Mouse (Mus musculus): ENCODE data around the gene Wwox. TPM values are rescaled to one million over a fixed set of nuclear protein-coding genes. Genes with fewer than 3 reads are reported as not detected.

Wwox gene
- total RNA-seq, 2 experiments from 2014 or later: 14.2 to 14.3 TPM

DNA sequence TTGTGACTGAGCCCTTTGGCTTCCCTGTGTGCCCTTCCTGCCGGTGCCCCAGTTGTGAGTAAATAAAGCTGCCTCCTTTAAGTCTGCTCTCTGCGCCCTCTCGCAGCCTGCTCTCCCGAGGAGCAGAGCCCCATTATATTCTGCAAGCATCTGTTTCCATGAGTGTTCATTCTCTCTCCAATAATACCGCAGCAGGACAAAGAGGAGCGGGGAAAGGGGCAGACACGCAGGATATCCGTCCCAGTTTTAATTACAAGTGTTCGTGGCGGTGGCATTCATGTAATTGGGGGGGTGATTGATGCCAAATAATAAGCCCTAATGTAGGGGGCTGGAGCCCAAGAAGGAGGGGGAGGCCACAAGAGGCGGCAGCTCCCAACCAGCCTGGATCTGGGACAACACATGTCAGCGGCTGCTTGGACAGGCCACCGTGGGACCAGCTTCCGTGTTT is 734.2 kb downstream of the Wwox start:
- TF ChIP-seq CTCF (conservative IDR thresholded peaks at IDR 0.05): no peak
- no peak for DNase-seq (ENCODE audit: low spot score in 2 of 2)
- no peak overlapping the region for H3K27ac ChIP-seq
- no peak overlapping the region for H3K4me3 ChIP-seq

DNA sequence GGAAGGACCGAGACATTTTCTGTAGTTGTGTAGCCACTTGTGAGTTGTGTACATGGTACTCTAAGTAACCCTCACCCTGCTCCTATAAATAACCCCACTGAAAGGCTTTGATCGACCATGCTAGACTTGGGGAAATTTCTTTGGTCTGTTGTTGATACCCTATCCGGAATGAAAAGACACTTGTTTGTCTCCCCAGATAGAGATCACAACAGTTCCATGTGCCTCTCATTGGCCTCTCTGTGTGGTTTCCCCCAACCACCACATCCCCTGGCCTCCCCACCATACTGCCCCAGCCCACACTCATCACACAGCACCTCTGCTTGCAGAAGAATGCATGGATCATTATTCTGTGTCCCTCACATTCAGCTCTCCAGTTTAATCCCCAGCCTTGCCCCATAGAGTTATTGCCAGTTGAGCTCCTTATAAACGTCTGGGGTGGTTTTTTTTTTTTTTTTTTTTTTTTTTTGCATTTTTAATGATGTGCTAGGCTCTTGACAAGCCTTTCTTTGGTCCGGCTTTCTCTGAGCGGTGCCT is 746.0 kb downstream of the Wwox start:
- no peak overlapping the region for H3K27ac ChIP-seq
- no peak for TF ChIP-seq CTCF (conservative IDR thresholded peaks at IDR 0.05)
- no peak for DNase-seq (ENCODE audit: low spot score in 2 of 2)
- no peak overlapping the region for H3K4me3 ChIP-seq

DNA sequence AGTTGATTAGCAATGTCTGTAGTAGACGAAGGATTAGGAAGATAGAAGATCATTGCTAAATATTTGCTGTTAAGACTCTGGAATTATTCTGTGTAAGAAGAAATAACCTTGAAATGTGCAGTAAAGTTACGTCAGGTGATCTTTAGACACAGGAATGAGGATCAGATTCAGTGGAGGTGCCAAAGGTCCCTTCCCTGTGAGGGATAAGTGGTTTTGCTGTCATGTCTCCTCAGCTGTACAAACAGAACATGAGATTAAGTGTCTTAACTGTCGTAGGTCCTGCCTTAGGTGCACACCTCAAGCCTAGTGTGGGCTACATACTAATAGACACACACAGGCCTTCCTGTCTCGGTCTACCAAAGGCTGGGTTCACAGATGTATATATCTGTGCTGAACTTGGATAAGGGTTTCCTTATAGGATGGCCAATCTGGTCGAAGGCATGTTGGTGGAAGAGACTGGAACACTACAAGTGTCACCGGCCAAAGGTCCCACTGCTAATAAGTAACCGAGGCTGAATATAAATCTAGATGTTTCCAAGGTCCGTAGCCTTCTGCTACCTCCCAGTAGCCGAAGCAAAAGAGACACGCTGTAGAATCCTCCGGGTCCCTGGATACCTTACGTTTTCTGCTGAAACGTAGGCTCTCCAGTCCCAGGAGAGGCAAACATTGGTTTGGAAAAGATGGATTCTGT is 746.8 kb downstream of the Wwox start:
- no peak overlapping the region for H3K4me3 ChIP-seq
- no peak overlapping the region for H3K27ac ChIP-seq
- TF ChIP-seq CTCF (conservative IDR thresholded peaks at IDR 0.05): no peak
- no peak for DNase-seq (ENCODE audit: low spot score in 2 of 2)

DNA sequence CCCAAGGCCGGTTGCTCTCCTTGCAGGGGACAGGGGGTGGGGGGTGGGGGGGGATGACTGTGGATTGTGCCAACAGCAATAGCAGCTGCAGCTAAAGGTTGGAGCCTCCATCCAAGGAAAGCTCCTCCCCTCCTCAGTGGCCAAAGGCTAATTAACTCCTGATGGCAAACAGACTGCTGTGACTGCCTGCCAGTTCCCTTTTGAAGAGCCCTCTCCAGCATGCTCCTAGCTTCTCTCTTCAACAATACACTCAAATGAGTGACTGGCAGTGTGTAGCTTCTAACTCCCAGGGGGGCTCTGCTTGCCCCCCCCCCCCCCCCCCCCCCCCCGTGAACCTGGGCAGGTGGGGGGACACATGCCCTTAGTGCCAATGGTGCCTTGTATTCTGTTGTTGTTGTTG is 747.4 kb downstream of the Wwox start:
- DNase-seq (ENCODE audit: low spot score in 2 of 2): no peak
- TF ChIP-seq CTCF (conservative IDR thresholded peaks at IDR 0.05): no peak
- no peak overlapping the region for H3K4me3 ChIP-seq
- no peak overlapping the region for H3K27ac ChIP-seq

DNA sequence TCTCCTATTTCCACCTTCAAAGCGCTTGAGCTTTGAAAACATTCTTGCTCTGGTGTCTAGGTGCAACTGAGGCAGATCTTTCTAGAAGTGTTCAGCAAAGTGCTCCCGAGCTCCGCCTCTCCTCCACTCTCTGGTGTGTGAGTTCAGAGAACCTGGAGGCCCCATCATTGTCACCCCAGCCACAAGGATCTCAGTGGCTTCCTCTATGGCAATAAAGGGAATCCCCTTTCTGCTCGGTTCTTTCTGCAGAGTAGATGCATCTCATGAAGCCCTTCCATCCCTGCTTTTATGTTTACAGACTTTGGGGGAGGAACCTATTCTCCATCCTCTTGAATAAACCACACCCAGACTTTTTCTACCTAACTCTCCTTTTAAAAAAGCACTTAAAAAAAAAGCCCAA is 749.0 kb downstream of the Wwox start:
- no peak for DNase-seq (ENCODE audit: low spot score in 2 of 2)
- no peak overlapping the region for H3K27ac ChIP-seq
- no peak overlapping the region for H3K4me3 ChIP-seq
- no peak for TF ChIP-seq CTCF (conservative IDR thresholded peaks at IDR 0.05)

DNA sequence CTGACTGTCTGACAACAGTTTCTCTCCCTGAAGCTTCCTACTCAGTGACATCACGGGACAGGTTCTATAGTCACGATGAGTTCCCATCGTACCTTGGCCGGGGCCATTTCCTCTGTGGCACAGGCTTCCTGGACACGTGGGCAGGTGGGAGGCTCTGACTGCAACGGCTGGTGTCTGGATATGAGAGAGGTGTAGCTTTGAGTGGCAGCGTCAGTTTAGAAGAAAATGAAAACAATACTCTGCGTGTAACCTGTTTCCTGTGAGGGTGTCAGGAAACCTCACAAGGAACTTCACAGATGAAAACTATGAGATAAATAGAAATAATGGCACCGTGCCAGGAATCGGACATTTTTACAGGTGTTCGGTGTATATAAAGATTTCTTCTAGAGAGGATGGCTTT is 750.4 kb downstream of the Wwox start:
- no peak overlapping the region for H3K4me3 ChIP-seq
- no peak for DNase-seq (ENCODE audit: low spot score in 2 of 2)
- no peak overlapping the region for H3K27ac ChIP-seq
- TF ChIP-seq CTCF (conservative IDR thresholded peaks at IDR 0.05): no peak

- Histone ChIP-seq H3K27ac (no peak overlapping the region), H3K4me3 (no peak overlapping the region)
- no peak for TF ChIP-seq CTCF (conservative IDR thresholded peaks at IDR 0.05)
- no peak for DNase-seq (ENCODE audit: low spot score in 2 of 2)
Measured at GRCm38 (mm10) chr8:115193767-115194166, 754.3 kb downstream of the Wwox start.

DNA sequence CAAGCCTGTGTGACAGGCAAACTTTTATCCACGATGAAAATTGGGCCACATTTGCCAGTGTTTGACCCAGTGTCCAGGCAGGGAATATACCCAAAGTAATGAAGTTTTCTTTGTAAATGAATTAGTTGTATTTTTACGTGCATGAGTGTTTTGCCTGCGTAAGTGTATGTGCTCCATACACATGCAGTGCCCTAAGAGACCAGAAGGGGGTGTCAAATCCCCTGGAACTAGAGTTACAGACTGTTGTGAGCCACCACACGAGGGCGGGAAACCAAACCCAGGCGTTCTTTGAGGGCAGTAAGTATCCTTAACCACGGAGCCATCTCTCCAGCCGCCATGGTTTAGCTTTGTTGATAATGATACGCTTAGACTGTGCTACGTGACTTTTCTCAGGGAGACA is 755.9 kb downstream of the Wwox start:
- peak; percentile 37 for TF ChIP-seq CTCF (conservative IDR thresholded peaks at IDR 0.05)
- Histone ChIP-seq H3K27ac (no peak overlapping the region), H3K4me3 (no peak overlapping the region)
- DNase-seq (ENCODE audit: low spot score in 2 of 2): no peak

GRCm38 (mm10) chr8:115196859-115197258 is 757.4 kb downstream of the Wwox start:
- H3K27ac ChIP-seq: no peak overlapping the region
- TF ChIP-seq CTCF (conservative IDR thresholded peaks at IDR 0.05): no peak
- DNase-seq (ENCODE audit: low spot score in 2 of 2): no peak
- H3K4me3 ChIP-seq: no peak overlapping the region

DNA sequence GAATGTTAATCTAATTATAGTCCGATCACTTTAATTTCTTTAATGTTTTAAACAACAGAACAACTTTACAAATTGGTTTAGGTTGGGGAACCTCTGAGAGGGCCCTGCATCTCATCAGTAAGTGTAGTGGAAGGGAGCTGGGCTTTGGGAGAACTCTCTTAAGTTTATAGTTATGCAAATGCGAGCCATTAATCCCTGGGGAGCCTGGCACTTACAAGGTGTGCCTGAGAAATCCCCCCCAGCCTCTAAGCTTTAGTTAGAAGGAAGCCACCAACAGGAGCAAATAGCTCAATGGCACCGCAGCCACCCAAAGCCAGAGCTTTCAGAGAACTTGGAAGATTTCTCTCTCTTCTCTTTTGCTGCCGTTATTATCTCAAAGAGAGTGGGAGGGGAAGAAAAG is 759.7 kb downstream of the Wwox start:
- H3K27ac ChIP-seq: no peak overlapping the region
- TF ChIP-seq CTCF (conservative IDR thresholded peaks at IDR 0.05): no peak
- no peak overlapping the region for H3K4me3 ChIP-seq
- DNase-seq (ENCODE audit: low spot score in 2 of 2): no peak

DNA sequence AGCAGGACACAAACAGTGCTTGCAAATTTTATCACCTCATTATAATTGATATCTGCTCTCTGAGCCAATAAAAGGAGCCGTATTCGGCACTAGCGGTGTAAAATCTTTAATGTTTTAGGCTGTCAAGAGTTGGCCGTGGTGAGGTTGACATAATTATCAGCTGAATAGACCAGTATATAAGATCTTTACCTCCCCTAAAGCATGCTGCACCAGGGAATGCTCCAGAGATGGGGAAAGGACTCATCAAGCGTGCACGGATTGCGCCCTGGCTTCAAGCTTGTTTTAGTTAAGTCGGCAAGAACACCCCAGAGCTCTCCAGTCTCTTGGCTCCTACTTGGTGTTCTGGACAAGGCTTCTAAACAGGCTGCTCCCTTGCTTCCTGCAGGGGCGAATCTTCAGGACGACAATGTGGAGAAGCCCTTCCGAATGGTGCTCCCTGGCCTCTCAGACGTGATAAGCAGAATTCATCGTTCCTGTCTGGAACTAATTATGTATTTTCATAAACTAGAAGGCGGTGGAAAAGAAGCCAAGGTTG is 760.2 kb downstream of the Wwox start:
- no peak overlapping the region for H3K27ac ChIP-seq
- TF ChIP-seq CTCF (conservative IDR thresholded peaks at IDR 0.05): no peak
- no peak for DNase-seq (ENCODE audit: low spot score in 2 of 2)
- H3K4me3 ChIP-seq: no peak overlapping the region

- no peak for TF ChIP-seq CTCF (conservative IDR thresholded peaks at IDR 0.05)
- no peak for DNase-seq (ENCODE audit: low spot score in 2 of 2)
- Histone ChIP-seq H3K27ac (no peak overlapping the region), H3K4me3 (no peak overlapping the region)
Measured at GRCm38 (mm10) chr8:115201726-115202125, 762.3 kb downstream of the Wwox start.

DNA sequence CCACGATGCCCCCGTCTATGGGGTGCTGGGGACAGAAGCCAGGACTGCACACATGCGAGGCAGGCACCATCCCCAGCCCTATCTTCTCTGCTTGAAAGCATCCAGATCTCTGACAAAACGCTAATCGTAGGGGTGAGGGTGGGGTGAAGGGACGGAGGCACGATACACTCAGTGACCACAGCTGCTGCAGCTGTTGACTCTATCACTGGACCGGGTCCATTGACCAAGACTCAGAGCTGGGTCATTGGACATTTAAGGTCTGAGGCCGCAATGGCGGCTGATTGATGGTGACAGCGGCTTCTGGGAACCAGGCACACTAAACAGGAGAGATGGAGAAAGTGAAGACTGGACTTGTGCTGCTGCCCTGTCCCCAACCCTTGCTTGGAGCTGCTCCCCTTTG is 768.0 kb downstream of the Wwox start:
- no peak for TF ChIP-seq CTCF (conservative IDR thresholded peaks at IDR 0.05)
- H3K27ac ChIP-seq: no peak overlapping the region
- no peak overlapping the region for H3K4me3 ChIP-seq
- no peak for DNase-seq (ENCODE audit: low spot score in 2 of 2)

All from layer of hippocampus, adult 2 months (tissue).